ENCODE assay signal across 18 mouse cellular contexts in the genomic region with DNA sequence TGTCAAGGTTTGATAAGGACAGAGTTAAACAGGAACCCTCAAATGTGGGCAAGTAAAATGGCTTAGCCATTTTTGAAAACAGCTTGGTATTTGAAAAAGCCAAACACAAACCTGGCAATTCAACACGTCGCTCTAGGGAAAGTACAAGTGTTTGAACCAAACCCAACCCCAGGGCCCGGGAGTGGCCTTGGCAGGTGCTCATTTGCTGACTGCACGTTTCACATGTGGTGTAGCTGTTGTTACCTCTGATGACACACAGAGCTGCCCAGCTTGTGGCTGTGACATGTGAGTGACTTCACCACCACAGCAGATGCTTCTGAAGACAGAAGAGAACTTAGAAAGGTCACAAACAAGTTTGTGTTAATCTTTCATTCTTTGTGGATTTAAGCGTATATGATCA. TPM values are rescaled to one million over a fixed set of nuclear protein-coding genes. Genes with fewer than 3 reads are reported as not detected.
DNase-seq lines count a peak whose midpoint lies in the region; ATAC-seq lines count a peak whose summit lies in the region.
"Had no signal": no experiment of that assay in that cellular context is flagged by ENCODE, and none has a peak within 500 bp of the region (broad histone marks: within the 10 kb centered on the region; RNA-seq: fewer than 3 reads in every experiment).

No protein-coding gene starts in this region.

- no peaks in the 10 kb centered on the region for H3K36me3 ChIP-seq in forebrain, embryonic 11.5 days (ENCODE audit: control insufficient read depth, insufficient read depth, low read length)
- no peaks in the 10 kb centered on the region for H3K36me3 ChIP-seq in forebrain, embryonic 16.5 days (ENCODE audit: control insufficient read depth, insufficient read depth)
- H3K36me3 ChIP-seq: embryonic facial prominence, embryonic 10.5 days; heart, embryonic 13.5 days; hindbrain, embryonic 15.5 days had no signal

- 0 out of 2 replicates have a peak, but pooled peaks cover 2% of the 10 kb centered on the region for H3K4me1 ChIP-seq in forebrain, embryonic 11.5 days (replicated peaks; ENCODE audit: control insufficient read depth, insufficient read depth, low read length)
- H3K4me1 ChIP-seq in forebrain, embryonic 16.5 days (replicated peaks; ENCODE audit: control insufficient read depth, insufficient read depth, low read length) = no peaks in the 10 kb centered on the region
- H3K4me1 ChIP-seq: embryonic facial prominence, embryonic 10.5 days; hindbrain, embryonic 15.5 days had no signal

- no peaks in the 10 kb centered on the region for H3K27me3 ChIP-seq in forebrain, embryonic 11.5 days (ENCODE audit: control insufficient read depth, insufficient read depth, low read length)
- no peaks in the 10 kb centered on the region for H3K27me3 ChIP-seq in forebrain, embryonic 16.5 days (replicated peaks; ENCODE audit: control insufficient read depth, insufficient read depth, low read length)
- H3K27me3 ChIP-seq: heart, embryonic 13.5 days; hindbrain, embryonic 15.5 days had no signal

- intact Hi-C loops in left cerebral cortex, postnatal 14 days (cut with DNase I) = no loop called here

- peak; percentile 39 for DNase-seq in forebrain, embryonic 11.5 days (ENCODE audit: low spot score)
- DNase-seq in lung, postnatal 36 days = peak; percentile 12
- DNase-seq in lung, postnatal 10 days = no peak
- DNase-seq in induced T-regulatory cell, adult 2 months (ENCODE audit: low read depth) = peak; percentile 76
- no peak for DNase-seq in spleen, postnatal 14 days (ENCODE audit: low spot score in 2 of 2)
- no peak for DNase-seq in left cerebral cortex, postnatal 14 days (ENCODE audit: low spot score in 2 of 2)
- DNase-seq: adrenal gland, adult 8-10 months; adrenal gland, postnatal 36 days; cerebellum, adult 2 months; gastrocnemius, postnatal 10 days; heart, postnatal 36 days had no signal

- no peak overlapping the region for H3K27ac ChIP-seq in forebrain, embryonic 11.5 days (ENCODE audit: low read depth, low read length)
- no peak overlapping the region for H3K27ac ChIP-seq in forebrain, embryonic 16.5 days (ENCODE audit: low read length)
- H3K27ac ChIP-seq: embryonic facial prominence, embryonic 10.5 days; heart, embryonic 13.5 days; hindbrain, embryonic 15.5 days had no signal

- H3K4me3 ChIP-seq in forebrain, embryonic 11.5 days (ENCODE audit: low read depth, low read length) = no peak overlapping the region
- H3K4me3 ChIP-seq in forebrain, embryonic 16.5 days (replicated peaks; ENCODE audit: low read length) = no peak overlapping the region
- H3K4me3 ChIP-seq: embryonic facial prominence, embryonic 10.5 days; heart, embryonic 13.5 days; hindbrain, embryonic 15.5 days had no signal

- no peaks in the 10 kb centered on the region for H3K9me3 ChIP-seq in forebrain, embryonic 11.5 days (ENCODE audit: control insufficient read depth, low read length)
- H3K9me3 ChIP-seq in forebrain, embryonic 16.5 days (ENCODE audit: control insufficient read depth, low read length) = no peaks in the 10 kb centered on the region
- H3K9me3 ChIP-seq: embryonic facial prominence, embryonic 10.5 days; hindbrain, embryonic 15.5 days had no signal

- H3K4me2 ChIP-seq in forebrain, embryonic 11.5 days (ENCODE audit: low read depth, low read length, severe bottlenecking) = no peak overlapping the region
- no peak overlapping the region for H3K4me2 ChIP-seq in forebrain, embryonic 16.5 days (ENCODE audit: low read length)
- H3K4me2 ChIP-seq: heart, embryonic 13.5 days; hindbrain, embryonic 15.5 days had no signal

- 85% methylated on average over 5 of the region's 5 CpGs for WGBS in forebrain, embryonic 11.5 days
- 84% methylated on average over 5 of the region's 5 CpGs for WGBS in forebrain, embryonic 16.5 days

- no peak for ATAC-seq in forebrain, embryonic 11.5 days (replicated peaks; ENCODE audit: low FRiP score)
- ATAC-seq in forebrain, embryonic 16.5 days = no peak
- ATAC-seq: forebrain, embryonic 14.5 days; inflammation-experienced regulatory T-cells, adult 6 months; Patski had no signal

- no peak overlapping the region for H3K9ac ChIP-seq in forebrain, embryonic 11.5 days (ENCODE audit: low read length)
- no peak overlapping the region for H3K9ac ChIP-seq in forebrain, embryonic 16.5 days (replicated peaks; ENCODE audit: low read depth, low read length)
- H3K9ac ChIP-seq: heart, embryonic 13.5 days; hindbrain, embryonic 15.5 days had no signal

RNA-seq across cellular contexts. Expression of a gene that starts 53.2 kb away (rescaled TPM):
- 166 and 173 TPM in 2 replicates for polyA plus RNA-seq in forebrain, embryonic 11.5 days (2014; fragmentation: Nextera tagmentation; extraction: Ambion mirVana)
- polyA plus RNA-seq in forebrain, embryonic 16.5 days (2015; fragmentation: Nextera tagmentation; extraction: Ambion mirVana) = 109 and 111 TPM in 2 replicates
- 10 to 100 TPM; 84.6 to 96.5 TPM for total RNA-seq in left cerebral cortex, postnatal 14 days (2021)

RNA-seq across cellular contexts. Expression of a gene that starts 53.4 kb away (rescaled TPM):
- 51.4 and 53.2 TPM in 2 replicates for polyA plus RNA-seq in forebrain, embryonic 11.5 days (2014; fragmentation: Nextera tagmentation; extraction: Ambion mirVana)
- polyA plus RNA-seq in forebrain, embryonic 16.5 days (2015; fragmentation: Nextera tagmentation; extraction: Ambion mirVana) = 43.7 and 50.3 TPM in 2 replicates
- 10 to 100 TPM; 23.7 to 25.1 TPM for total RNA-seq in left cerebral cortex, postnatal 14 days (2021)

Comparison
In these comparisons a context has a peak if more than half of its experiments do, and no peak if none do; other contexts are left out.
1. DNase-seq: peak in forebrain, embryonic 11.5 days (single experiment), lung, postnatal 36 days (single experiment) and induced T-regulatory cell, adult 2 months (single experiment); none in lung, postnatal 10 days (single experiment), spleen, postnatal 14 days (0 of 2) and left cerebral cortex, postnatal 14 days (0 of 2).